Mouse (Mus musculus): Measurements from ENCODE around the gene Clcn1. TPM values are rescaled to one million over a fixed set of nuclear protein-coding genes. Genes with fewer than 3 reads are reported as not detected.
A peak's percentile ranks its signal among the peaks of the same experiment; 100 is the strongest.

Gene Clcn1
- total RNA-seq, 4 experiments from 2014 or later, result 0.13 to 0.68 TPM; not detected in 2

GRCm38 (mm10) chr6:42309816-42310378 is 23.4 kb downstream of the Clcn1 start:
- DNase-seq, result no peak

- DNase-seq, result no peak
Measured at GRCm38 (mm10) chr6:42310427-42311053, 24.1 kb downstream of the Clcn1 start.

DNA sequence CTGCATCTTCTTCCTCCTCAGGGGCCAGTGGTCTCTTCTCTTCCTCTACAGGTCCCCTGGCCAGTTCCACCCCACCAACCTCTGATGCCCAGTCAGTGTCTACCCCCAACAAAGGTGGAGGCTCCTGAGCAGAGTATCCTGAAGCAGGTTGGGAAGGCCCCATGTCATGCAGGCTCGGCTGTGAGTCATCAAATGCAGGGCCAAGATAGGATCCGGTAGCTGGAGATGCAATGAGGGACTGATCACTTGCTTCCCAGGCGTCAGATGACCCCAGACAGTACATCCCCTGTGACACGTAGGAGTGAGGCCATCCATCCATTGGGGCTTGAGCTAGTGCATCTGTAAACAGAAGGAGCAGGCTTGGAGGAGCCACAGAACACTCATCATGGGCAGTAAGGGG is 31.8 kb downstream of the Clcn1 start:
- DNase-seq, result no peak

GRCm38 (mm10) chr6:42323371-42324066 is 37.0 kb downstream of the Clcn1 start:
- DNase-seq, result no peak

- DNase-seq, result no peak
Measured at GRCm38 (mm10) chr6:42324067-42324481, 37.6 kb downstream of the Clcn1 start.

DNA sequence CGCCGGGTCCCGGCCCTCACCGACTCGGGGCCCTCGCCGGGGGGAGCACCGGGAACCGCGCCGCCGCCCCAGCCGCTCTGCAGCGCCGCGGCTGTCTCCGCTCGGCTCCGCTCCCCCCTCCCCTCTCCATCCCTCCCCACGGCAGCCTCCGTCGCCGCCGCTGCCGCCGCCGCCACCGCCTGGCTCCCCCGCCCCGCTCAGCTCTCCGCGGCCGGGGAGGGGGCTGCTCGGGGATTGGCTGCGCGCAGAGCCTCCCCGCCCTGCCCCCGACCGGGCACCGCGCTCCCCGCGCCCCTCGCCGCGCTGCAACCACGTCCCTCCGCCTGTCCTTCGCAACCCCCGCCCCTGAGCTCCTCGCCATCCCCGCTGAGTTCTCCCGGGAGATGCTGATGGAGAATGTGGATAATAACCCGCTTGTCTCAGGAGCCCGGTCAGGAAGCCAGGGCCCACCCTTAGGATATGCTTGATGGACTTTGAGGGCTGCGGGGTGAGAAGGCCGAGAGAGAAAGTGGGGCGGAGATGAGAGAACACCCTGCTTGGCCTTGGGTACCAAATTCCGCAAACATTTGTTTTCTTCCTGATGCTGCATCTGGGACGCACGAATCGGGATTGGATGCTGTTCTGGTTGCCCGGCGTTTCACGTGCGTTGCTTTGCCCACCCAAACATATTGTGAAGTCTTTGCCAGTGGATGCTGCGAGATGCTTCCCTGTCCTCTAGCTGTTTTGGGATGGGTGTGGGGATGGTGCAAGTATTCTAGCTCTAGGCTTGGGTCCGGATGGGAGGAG is 38.2 kb downstream of the Clcn1 start, which contains the start of gene Fam131b:
TSS of gene Fam131b (minus strand) at position 162 of the 786 bp plus-strand sequence.
- no peak for DNase-seq

GRCm38 (mm10) chr6:42325268-42325609 is 38.8 kb downstream of the Clcn1 start:
- DNase-seq, result peak; percentile 33

- DNase-seq, result no peak
Measured at GRCm38 (mm10) chr6:42326509-42326908, 40.0 kb downstream of the Clcn1 start.

GRCm38 (mm10) chr6:42328757-42329156 is 42.3 kb downstream of the Clcn1 start:
- no peak for DNase-seq

- no peak for DNase-seq
Measured at GRCm38 (mm10) chr6:42330216-42330615, 43.7 kb downstream of the Clcn1 start.

DNA sequence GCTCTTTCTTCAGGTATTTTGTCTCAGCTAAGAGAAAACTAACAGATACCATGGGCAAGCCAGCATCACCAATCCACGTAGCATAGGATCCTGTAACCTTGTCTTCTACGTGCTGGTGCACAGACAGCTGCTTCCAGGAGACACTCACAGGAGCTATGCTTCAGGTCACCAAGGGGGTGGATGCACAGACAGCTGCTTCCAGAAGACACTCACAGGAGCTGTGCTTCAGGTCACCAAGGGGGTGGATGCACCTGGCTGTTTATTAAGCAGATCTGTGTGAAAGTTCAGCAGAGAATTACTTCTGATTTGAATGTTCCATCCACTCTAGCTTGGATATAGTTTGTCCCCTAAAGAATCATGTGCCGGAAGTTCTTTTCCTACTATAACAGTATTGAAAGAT is 44.5 kb downstream of the Clcn1 start:
- no peak for DNase-seq

- DNase-seq, result no peak
Measured at GRCm38 (mm10) chr6:42339189-42339588, 52.7 kb downstream of the Clcn1 start.

GRCm38 (mm10) chr6:42339981-42340380 is 53.5 kb downstream of the Clcn1 start:
- no peak for DNase-seq

GRCm38 (mm10) chr6:42342171-42342570 is 55.7 kb downstream of the Clcn1 start:
- DNase-seq, result no peak

GRCm38 (mm10) chr6:42343361-42344120 is 57.1 kb downstream of the Clcn1 start:
- no peak for DNase-seq

GRCm38 (mm10) chr6:42344255-42344654 is 57.8 kb downstream of the Clcn1 start:
- no peak for DNase-seq

DNA sequence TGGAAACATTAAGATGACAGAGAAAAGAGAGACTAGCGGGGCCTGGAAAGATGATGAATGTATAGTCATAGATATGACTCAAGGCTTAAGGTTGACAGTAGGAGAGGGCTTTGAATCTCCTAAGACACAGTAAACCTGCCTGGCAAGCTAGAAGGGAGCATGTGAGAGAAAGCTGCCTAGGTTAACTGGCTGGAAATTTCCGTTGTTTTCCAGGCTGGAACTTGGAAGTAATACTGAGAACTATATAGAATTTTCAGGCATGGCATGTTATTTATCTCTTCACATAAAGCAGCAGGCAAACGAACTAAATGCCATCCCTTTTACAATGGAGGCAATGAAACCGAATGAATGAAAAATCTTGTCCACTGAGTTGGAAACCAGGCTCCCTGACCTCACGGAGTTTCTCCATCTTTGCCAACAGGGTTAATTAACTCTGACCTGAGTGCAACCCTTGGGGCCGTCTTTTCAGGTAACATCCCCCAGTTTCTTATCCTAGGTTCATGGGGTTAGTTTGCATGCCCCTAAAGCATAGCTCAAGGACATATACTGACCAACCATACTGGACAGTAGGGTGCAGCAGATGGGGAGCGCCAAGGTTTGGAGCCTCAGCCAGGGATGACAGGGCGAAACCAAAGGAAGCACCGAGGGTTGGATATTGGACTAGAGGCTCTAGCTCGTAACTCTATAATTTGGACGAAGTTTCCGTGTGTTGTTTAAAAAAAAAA is 62.0 kb downstream of the Clcn1 start:
- DNase-seq, result no peak

DNA sequence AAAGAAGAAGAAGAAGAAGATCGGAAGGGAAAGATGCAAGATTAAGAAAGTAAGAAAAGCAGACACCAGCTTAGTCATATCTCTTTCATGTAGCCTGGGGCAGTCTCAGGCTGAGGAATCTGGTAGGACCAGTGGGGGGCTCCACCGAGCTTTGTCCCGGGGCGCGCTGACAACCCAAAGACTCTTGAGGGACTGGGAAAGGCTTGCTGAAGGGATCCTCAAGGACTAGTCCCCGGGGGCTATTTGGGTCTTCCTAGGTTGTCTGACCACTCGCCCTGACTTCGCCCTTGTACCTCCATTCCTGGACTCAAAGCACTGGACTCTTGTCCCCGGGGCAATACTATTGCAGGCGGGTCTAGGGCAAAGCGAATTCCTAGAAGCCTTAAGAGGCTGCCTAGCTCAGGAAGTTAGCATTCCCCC is 62.5 kb downstream of the Clcn1 start:
- peak; percentile 74 for DNase-seq

DNA sequence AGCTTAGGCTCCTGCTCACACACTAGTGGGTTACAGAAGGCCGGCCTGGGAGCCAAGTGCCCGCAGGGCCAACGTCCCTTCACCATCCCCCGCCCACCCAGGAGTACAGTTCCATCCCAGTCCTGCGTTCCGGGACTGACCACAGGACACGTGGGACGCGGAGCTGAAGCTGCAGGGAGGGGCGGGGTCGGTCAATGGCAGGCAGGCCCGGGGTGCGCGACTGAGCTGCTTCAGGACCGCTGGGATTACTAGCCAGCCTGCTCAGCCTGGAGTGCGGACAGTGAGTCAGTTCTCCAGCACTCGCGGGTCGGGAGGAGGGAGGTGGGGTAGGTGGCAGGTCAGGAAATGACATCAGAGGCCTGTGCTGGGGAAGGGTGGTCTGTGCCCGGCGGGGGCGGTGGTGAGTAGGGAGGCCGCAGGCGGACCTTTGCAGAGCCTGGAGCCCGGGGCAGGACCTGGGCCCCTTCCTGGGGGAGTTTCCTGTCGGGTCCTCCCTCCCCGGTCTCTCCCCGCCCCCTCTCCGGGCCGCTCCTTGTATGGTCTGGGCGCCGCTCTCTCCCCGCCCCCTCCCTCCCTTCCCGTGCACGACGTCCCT is 63.0 kb downstream of the Clcn1 start, which contains the start of gene Zyx:
TSS of gene Zyx (plus strand) at position 205 of the 595 bp plus-strand sequence.
- peak; percentile 94 for DNase-seq

DNA sequence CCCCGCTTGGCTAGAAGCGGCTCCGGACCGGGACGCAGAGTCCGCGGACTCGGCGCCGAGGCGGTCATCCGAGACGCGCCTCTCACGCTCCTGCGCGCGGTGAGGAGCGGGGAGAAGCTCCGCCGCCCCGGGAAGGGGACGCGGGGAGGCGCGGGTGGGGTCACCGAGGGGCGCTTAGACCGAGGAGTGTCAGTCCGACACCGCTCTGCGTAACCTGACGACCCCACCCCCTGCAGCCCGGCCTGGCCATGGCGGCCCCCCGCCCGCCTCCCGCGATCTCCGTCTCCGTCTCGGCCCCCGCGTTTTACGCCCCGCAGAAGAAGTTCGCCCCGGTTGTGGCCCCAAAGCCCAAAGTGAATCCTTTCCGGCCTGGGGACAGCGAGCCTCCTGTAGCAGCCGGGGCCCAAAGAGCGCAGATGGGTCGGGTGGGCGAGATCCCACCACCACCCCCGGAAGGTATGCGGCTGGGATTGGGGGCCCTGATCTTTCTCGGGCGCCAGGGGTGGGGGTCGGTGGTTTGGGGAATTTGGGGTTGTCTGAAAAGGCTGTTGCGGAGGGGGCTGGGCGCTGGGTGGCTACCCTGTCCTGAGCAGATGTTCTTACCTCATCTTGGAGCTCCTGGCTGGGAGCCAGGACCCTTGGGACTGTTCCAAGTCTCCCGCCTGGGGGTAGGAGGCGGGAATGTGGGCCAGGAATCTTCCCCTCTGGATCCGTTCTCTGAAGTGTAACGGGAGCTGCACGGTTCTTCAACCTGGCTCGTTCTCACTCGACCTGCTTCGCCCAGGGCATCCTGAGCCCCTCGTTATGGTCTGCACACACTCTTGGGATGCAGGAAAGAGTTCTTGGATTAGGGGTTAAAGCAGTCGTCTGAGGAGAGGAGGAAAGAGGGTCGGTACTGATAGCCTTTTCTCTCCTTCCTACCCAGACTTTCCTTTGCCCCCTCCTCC is 63.8 kb downstream of the Clcn1 start:
- DNase-seq, result peak; percentile 75
